Mouse (Mus musculus) testis, adult 2 months (tissue): Measurements from ENCODE around the gene Ift52.

Experiments used
- CTCF ChIP-seq: fragments of 200-500 bp; IDR thresholded peaks from 2 replicates; pipeline ENCODE4 v1.5.1; 2012; ENCODE audit warnings: low read depth, mild to moderate bottlenecking, inconsistent platforms, low read length, moderate library complexity; ENCODE audit not compliant: control insufficient read depth, insufficient read depth, insufficient replicate concordance
- POLR2A ChIP-seq: fragments of 200-500 bp; IDR thresholded peaks from 2 replicates; pipeline ENCODE4 v1.6.1; 2012; ENCODE audit warnings: low read depth, mild to moderate bottlenecking, inconsistent platforms, low read length, moderate library complexity; ENCODE audit not compliant: control insufficient read depth

DNA sequence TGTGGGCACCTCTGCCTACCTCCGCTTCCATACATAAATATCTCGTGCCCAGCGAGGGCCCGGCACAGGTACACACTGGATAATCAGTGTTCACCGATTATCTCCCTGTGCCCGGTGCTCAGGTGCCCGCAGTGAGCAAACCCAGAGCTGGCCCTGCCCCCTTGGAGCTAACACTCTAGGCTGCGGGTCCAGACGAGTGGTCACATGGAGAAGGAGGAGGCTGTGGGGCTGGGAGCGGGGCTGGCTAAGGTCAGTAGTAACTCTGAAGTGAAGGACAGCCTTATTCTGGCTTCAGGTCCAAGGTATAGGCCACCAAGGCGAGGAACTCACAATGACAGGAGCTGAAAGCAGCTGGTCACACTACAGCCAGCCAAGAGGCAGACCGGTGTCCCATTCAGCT lies 57.7 kb downstream of the Ift52 start:
- TF ChIP-seq CTCF = no peak
- no peak for TF ChIP-seq POLR2A
